Mouse (Mus musculus): ENCODE measurements around the gene Ranbp10.
"Not testable (repeated sequence)": the region's sequence is repeated elsewhere in the genome, so short reads cannot be mapped to it uniquely, and the experiment has no call there.

Gene Ranbp10

DNA sequence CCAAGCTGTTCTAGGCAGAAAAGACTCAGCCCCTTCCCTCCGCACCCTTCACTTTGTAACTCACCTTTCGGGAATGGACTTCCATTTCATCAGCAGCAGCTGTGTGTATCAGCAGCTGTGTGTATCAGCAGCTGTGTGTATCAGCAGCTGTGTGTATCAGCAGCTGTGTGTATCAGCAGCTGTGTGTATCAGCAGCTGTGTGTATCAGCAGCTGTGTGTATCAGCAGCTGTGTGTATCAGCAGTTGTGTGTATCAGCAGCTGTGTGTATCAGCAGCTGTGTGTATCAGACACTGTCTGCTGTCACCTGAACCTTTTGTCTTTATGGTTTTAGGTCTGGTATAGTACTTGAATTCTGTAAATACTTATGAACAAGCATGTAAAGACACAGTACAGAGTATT, 6.6 kb upstream of the Ranbp10 start:
- DNase-seq, result not testable (repeated sequence)

DNA sequence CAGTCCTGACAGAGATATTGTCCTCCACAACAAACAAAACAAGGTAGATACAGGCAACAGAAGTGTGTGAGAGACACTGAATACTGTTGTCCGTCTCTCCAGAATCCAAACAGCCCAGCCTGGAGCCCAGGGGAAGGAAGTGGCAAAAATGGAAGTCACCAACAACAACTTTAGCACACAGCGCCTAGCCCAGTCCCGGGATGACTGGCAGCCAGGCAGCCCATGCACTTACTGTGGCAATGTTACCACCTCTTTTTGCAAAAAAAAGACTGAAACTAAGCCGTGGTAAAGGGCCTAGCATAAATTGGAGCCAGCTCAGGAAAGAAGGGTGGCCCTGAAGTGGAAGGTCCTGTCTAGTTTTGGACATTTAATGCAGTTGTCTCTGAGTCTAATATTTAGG, 771 bp downstream of the Ranbp10 start:
- no peak for DNase-seq

DNA sequence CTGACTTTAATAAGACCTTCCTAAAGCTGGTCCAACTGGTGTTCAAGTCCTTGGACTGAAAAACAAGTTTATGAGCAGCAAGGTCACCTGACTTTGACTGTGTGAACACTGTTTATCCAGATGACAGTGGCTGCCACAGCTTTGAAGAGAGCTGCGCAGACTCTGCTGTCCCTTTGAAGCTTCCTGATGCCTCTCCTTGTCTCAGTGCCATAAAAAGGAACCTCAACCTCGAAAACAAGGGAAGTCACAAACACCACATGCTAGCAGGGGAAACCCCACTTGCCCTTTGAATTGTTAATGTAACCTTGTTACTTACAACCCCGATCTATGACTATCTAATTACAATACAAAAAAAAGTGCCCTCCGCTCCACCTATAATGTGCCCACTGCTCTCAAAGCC, 1.6 kb downstream of the Ranbp10 start:
- no peak for DNase-seq

GRCm38 (mm10) chr8:105820925-105821324, 6.2 kb downstream of the Ranbp10 start:
- DNase-seq, result no peak

DNA sequence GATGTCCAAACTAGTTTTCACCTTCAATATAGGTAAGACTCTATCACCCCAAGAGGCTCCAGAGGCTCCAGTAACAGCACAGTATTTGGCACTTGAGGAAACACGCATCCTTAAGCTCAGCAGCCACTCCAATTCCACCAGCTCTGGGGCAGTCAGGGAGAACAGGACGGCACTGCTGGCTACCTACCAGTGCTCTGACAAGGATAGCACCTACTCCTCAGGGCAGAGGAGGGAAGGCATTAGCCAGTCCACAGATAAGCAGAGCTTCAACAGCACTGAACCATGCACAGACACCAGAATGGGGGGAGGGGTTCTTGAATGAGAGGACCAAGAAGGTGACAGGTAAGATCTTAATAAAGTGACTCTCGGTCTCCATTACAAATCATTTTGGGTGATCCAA, 7.5 kb downstream of the Ranbp10 start:
- no peak for DNase-seq

- DNase-seq, result no peak
Measured at GRCm38 (mm10) chr8:105813241-105813640, 13.9 kb downstream of the Ranbp10 start.

GRCm38 (mm10) chr8:105812511-105812910, 14.6 kb downstream of the Ranbp10 start:
- DNase-seq, result no peak

DNA sequence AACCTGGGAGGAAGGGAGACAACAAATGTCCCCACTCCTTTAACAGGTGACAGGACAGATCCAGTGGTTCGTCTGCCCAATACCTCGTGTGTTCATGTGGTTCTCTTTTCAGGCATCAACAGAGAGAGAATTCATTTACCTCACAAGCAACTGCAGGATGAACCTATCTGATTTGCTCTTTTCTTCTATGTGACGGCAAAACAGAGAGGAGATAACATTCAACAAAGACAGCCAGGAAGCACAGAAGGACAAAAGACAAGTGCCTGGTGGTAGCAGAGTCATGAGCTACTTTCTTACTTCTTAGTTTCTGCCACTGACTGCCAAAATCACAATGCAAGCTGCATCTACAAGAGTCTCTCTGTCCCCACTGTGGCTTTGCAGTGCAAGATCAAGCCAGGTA, 15.6 kb downstream of the Ranbp10 start:
- no peak for DNase-seq

- DNase-seq, result no peak
Measured at GRCm38 (mm10) chr8:105811061-105811460, 16.1 kb downstream of the Ranbp10 start.

DNA sequence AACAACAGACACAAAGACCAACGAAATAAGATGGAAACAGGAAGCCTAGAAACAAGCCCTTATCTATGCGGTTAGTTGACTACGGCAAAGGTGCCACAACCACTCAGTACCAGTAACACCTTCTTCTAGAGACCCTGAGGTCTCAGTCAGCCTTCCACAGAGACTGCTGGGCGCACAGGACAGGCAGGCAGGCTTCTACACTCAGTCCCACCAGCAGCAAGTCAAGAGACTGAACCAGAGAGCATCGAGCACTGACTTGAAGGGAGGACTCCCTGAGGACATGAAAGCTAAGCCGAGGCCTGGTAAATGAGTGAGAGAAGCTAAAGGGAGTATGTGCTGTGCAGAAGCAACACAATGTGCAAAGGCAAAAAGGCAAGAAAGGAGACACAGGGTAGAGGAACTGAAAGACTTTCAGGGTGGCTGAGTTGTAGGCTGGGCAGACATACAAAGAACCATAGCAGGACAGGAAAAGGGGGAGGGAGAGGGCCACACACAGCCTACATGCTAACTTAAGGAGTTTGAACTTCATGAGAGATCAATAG, 16.8 kb downstream of the Ranbp10 start:
- DNase-seq, result no peak

DNA sequence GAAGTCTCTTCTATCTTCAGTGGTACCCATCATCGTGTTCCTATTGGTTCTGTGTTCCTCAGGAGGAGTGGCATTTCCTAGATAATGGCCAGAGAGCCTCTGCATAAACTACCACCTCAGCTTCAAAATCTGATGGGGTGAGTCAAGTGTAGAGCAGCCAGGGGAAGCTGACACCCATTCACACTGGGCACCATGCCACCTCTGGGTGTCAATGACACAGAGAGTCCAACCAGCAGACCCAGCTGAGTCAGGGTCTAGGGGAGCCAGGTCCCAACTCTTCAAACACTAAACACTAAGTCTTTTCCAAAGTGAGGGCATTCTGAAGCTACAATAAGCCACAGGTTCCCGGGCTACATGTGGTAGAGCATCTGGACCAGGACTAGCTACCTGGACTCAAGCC, 18.7 kb downstream of the Ranbp10 start:
- DNase-seq, result peak; percentile 34 to 53

GRCm38 (mm10) chr8:105807766-105808165, 19.4 kb downstream of the Ranbp10 start:
- DNase-seq, result peak; percentile 25 to 38

- no peak for DNase-seq
Measured at GRCm38 (mm10) chr8:105805964-105806363, 21.2 kb downstream of the Ranbp10 start.

DNA sequence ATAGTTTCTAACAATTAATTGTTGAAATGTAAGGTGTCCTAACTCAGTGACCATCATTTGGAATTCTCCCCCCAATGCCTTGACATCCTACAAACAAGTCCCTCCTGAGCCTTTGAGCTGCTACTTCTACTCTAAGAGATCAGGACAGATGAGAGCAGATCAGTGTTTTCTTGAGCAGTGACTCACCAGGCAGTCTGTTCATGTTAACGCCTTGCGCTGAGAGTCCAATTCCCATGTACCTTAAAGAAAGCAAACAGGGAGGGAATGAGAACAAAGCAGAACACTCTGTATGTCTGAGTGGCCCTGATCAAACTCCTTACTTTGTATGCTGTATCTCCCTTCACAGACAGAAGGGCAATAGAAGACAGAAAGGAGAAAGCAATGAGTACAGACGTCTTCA, 21.8 kb downstream of the Ranbp10 start:
- DNase-seq, result no peak

DNA sequence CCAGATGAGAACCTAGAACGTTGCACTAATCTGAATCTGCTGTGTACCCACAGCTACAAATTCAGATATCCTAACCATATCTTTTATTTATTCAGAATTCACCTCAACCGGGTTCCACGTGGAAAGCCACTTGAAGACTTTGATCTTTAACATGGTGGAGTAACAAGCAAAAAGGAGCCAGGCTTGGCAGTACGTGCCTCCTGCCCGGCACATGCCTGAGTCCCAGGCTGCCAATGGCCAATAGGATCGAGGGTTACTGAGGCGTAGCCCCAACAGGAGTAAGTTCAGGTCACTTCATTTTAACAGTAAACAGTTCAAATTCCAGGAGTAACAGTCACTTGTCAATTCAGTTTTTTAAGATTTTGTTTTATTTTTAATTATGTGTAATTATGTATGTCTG, 22.4 kb downstream of the Ranbp10 start:
- no peak for DNase-seq

DNA sequence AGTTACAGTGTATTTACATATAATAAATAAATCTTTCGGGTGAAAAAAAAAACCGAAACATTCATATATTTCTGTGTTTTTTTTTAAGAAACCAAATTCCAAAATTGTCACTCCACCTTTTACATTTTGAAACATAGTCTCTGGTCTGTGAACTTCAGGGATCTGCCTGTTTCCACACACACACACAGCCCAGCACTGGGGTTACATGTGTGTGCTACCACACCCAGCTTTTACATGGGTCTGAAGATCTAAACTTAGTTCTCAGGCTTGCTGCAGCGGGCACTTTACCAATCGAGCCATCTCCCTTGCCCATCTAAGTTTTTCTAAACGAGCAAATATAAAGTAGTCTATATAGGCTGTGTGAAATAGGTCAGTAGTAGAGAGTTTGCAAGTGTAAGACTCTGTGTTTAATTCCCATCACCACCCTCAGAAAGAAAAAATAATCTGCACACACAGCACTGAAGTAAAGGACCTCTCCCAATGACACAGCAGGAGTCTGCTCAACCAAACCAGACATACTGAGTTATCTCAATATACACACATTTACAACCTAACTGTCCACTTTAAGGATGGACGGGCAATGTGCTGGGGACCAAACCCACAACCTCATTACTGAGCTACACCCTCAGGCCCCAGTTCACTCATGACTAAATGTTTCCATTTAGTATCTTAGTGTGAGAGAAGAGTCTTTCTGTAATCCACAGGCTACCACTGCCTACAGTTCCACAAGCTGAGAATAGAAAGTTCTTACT, 25.8 kb downstream of the Ranbp10 start:
- DNase-seq, result no peak

- peak; percentile 92 to 94 for DNase-seq
Measured at GRCm38 (mm10) chr8:105799091-105799812, 27.9 kb downstream of the Ranbp10 start.

GRCm38 (mm10) chr8:105798408-105798807, 28.7 kb downstream of the Ranbp10 start:
- no peak for DNase-seq

DNA sequence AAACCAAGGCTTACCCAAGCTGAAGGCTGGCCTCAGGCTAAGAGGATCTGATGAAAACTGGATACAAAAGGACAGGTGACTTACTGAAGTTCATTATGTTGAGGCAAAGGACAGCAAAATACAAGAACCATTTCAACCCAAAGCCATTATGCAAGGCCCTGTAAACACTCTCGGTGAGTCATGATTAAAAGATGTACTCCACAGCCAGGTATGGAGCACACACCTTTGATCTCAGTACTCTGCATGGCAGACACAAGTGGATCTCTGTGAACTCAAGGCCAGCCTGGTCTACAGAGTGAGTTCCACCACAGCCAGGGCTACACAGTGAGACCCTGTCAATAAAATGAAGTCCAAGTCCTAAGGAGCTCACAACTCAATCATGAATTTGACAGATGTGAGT, 31.4 kb downstream of the Ranbp10 start:
- no peak for DNase-seq

- peak in 1 of 2 experiments; percentile 48 for DNase-seq
Measured at GRCm38 (mm10) chr8:105794009-105794598, 33.0 kb downstream of the Ranbp10 start.

GRCm38 (mm10) chr8:105793331-105793730, 33.8 kb downstream of the Ranbp10 start:
- no peak for DNase-seq

GRCm38 (mm10) chr8:105789626-105790025, 37.5 kb downstream of the Ranbp10 start:
- no peak for DNase-seq

DNA sequence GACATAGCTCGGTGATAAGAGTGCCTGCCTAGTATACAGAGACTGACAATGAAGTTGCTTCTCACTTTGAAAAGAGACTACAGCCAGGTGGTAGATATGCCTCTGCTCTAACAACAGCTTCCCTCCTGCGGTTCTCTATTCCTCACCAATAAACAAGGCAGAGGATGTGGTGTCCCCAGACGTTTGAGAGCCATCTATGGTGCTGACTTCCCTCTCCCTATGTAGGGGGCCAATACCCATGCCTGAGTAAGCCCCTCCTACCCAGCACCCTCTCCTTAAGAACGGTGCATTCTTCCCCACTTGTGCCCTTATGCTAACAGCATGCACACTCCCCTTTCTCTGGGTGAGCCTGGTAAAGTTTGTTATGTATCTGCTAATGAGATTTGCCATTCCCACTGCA, 38.2 kb downstream of the Ranbp10 start:
- DNase-seq, result no peak

GRCm38 (mm10) chr8:105788241-105788640, 38.9 kb downstream of the Ranbp10 start:
- peak in 1 of 2 experiments; percentile 71 for DNase-seq
